ENCODE assay signal across 27 mouse cellular contexts in genomic region chr2:142624254-142624653, GRCm38 (mm10).
"Had no signal": no experiment of that assay in that cellular context is flagged by ENCODE, and none has a peak within 500 bp of the region (broad histone marks: within the 10 kb centered on the region; RNA-seq: fewer than 3 reads in every experiment).

No protein-coding gene starts in this region.

- H3K4me3 ChIP-seq: embryonic facial prominence, embryonic 10.5 days; embryonic facial prominence, embryonic 12.5 days; embryonic facial prominence, embryonic 13.5 days; embryonic facial prominence, embryonic 15.5 days; erythroblast, embryonic 14.5 days; forebrain, embryonic 10.5 days; forebrain, embryonic 12.5 days; forebrain, embryonic 13.5 days; forebrain, embryonic 15.5 days; gastrocnemius, adult 2 months had no signal

- H3K9me3 ChIP-seq: embryonic facial prominence, embryonic 10.5 days; embryonic facial prominence, embryonic 12.5 days; embryonic facial prominence, embryonic 13.5 days; embryonic facial prominence, embryonic 15.5 days; forebrain, embryonic 10.5 days; forebrain, embryonic 12.5 days; forebrain, embryonic 13.5 days; forebrain, embryonic 15.5 days had no signal

- H3K4me1 ChIP-seq: embryonic facial prominence, embryonic 10.5 days; embryonic facial prominence, embryonic 12.5 days; embryonic facial prominence, embryonic 15.5 days; forebrain, embryonic 10.5 days; forebrain, embryonic 12.5 days; forebrain, embryonic 13.5 days; forebrain, embryonic 15.5 days had no signal

- ATAC-seq: forebrain, embryonic 13.5 days; forebrain, embryonic 14.5 days; forebrain, embryonic 15.5 days; forebrain, embryonic 16.5 days; forebrain, postnatal 0 days had no signal

- H3K4me2 ChIP-seq: embryonic facial prominence, embryonic 12.5 days; embryonic facial prominence, embryonic 13.5 days; embryonic facial prominence, embryonic 15.5 days; forebrain, embryonic 12.5 days; forebrain, embryonic 13.5 days; forebrain, embryonic 15.5 days had no signal

- DNase-seq: cerebellum, adult 2 months; cerebellum, adult 8-10 months; cerebellum, adult 9-10 months; cerebellum, adult 9-11 months; cerebellum, postnatal 10 days; cerebellum, postnatal 14 days; cerebellum, postnatal 25 days; cerebellum, postnatal 36 days; embryo, embryonic 11 days; forebrain, postnatal 0 days; gastrocnemius, adult 2 months; gastrocnemius, postnatal 10 days; gastrocnemius, postnatal 14 days; gastrocnemius, postnatal 25 days; gastrocnemius, postnatal 36 days; heart, adult 18-20 months had no signal

- H3K27me3 ChIP-seq: embryonic facial prominence, embryonic 12.5 days; embryonic facial prominence, embryonic 13.5 days; embryonic facial prominence, embryonic 15.5 days; forebrain, embryonic 12.5 days; forebrain, embryonic 13.5 days; forebrain, embryonic 15.5 days had no signal

- H3K9ac ChIP-seq: embryonic facial prominence, embryonic 12.5 days; embryonic facial prominence, embryonic 13.5 days; embryonic facial prominence, embryonic 15.5 days; forebrain, embryonic 12.5 days; forebrain, embryonic 13.5 days; forebrain, embryonic 15.5 days; forebrain, postnatal 0 days had no signal

- H3K27ac ChIP-seq: embryonic facial prominence, embryonic 10.5 days; embryonic facial prominence, embryonic 12.5 days; embryonic facial prominence, embryonic 13.5 days; embryonic facial prominence, embryonic 15.5 days; forebrain, embryonic 10.5 days; forebrain, embryonic 12.5 days; forebrain, embryonic 13.5 days; forebrain, embryonic 15.5 days; gastrocnemius, adult 2 months had no signal

- H3K36me3 ChIP-seq: embryonic facial prominence, embryonic 10.5 days; embryonic facial prominence, embryonic 12.5 days; embryonic facial prominence, embryonic 15.5 days; forebrain, embryonic 10.5 days; forebrain, embryonic 12.5 days; forebrain, embryonic 15.5 days had no signal
